Mouse (Mus musculus) B cell, adult 67 days (primary cell): Measurements from ENCODE around the gene Tbce. TPM values are rescaled to one million over a fixed set of nuclear protein-coding genes. Genes with fewer than 3 reads are reported as not detected.

Experiments
- total RNA-seq, 2 experiments: library from RNA; stranded (reverse); gene quantifications; 4 replicates each; pipeline ENCODE4 v1.2.4; 2023

Gene Tbce
- 10 to 100 TPM; 95.9 to 98.8 TPM for total RNA-seq

DNA sequence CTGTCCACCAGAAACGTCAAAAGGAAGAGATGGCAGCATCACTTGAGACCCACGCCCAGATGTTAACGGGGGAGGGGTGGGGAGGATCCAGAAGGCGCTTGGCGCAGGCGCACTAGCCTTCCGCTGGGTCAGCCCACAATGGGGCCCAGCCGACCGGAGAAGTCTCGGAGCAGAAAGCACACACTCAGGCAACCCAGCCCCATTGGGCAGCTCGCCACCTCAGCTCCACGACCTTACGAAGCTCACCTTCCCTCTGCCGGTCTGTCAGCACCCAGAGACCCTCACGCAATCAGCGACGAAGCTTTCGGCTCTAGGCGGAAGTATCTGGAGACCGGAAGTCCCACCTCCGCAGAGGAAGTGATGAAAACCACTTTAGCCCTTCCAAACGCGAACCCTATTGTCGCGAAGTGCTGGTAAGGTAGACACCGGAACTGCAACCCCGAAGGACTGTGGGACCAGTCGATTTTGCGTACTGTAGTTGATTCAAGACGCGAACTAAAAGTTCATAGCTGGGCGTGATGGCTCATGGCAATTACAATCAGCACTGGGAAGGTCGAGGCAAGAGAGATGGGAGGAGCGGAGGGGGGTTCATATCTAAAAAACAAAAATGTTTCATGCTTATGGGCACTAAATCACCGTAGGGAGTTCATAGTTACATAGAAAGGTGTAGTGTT lies at the start of gene Tbce:
Gene Tbce, minus strand, starts transcription at position 347 of the 674 bp plus-strand sequence.

DNA sequence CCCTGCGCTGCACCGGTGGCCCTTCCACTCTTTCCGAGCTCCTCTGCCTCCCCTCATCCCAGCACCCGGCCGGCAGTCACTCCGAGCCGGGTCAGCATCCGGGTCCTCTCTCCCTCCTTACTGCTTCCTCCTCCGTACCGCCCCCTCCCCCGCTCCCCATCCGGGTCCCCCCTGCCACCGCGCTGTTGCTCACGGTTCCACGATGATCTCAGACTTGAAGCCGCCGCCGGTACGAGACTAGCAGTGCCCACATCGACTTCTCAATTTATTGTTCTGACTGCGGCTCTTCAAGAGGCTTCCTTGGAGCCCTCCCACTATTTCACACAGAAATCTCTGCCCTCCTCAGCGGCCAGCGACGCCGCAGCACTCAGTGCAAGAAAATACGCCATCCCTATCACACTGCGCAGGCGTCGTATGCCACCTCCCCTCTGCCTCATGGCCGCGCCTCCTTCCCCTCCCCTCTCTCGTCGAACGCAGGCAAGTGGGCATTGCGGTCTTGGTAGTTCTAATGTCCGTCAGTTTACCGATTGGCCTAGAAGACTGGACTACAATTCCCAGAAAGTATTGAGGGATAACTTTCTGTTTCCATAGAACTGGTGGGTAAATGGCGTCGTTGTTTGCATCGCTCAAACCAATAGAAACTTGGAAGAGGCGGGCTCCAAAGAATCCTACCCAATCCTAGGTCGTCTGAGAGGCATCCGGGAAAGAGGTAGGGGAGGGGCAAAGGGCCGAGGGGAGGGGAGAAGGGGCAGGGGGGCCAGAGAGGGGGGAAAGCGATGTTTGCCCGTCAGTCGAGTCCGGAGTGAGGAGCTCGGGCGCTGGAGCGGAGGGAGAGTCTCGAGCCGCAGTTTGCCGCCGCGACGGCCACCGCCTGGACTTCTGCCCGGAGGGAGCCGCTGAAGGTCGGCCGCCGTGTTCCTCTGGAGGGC lies 23.8 kb upstream of the Tbce start, which contains the start of the genes Arid4b and Ggps1:
Gene Arid4b, plus strand, starts transcription at position 220 of the 929 bp plus-strand sequence.
Gene Ggps1, minus strand, starts transcription at position 476 of the 929 bp plus-strand sequence.

DNA sequence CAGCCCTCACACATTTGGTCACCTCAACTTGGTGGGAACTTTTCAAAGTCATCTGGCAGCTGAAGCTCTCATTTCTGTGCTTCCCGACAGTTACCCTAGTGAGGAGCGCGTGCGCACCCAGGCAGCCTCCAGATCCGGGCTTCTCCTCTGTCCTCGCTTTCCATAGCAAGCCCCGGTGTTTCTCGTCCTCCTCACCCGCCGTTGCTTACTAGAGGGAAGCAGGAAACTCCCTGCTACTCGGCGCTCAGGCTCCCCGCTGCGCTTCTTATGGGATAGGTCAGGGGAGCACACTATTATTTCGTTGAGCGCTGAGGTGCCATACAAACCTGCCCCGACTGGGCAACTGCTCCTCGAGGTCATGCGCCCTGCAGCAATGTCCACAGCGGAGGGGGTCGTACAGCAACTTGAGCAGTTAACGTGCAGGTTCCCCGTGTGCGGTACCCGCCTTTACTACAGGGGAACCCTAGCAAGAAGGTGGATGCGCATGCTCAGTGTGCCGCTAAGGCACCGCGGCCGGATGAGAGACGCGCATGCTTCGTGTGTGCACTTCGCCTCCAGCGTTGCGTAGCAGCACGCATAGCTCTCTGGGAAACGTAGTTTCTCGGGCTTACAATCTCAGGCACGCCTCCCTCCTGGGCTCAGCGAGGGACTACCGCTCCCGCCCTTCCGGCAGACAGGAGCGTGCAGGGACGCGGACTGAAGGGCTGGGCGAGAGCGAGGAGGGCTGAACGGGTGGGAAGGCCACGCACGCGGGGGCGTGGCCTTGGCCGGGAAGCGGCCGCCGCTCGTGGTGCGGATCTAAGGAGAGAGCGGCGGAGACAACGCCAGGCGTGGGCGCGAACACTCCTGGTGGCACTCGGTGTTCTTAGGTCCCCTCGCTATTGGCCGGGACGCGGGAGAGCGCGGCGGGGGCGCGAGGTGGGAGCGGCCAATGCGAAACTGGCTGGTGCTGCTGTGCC lies 85.3 kb downstream of the Tbce start, which contains the start of gene B3galnt2:
Gene B3galnt2, plus strand, starts transcription at position 596 of the 959 bp plus-strand sequence.

Other genes with a start within 250 kb of the Tbce start
- gene B3galnt2, start 85.2 kb downstream of the Tbce start, total RNA-seq = 10 to 100 TPM; 23.4 to 34.8 TPM
- 100 to 1,000 TPM; 123 TPM for gene Arid4b, start 23.6 kb upstream of the Tbce start, total RNA-seq
- gene Ggps1, start 23.9 kb upstream of the Tbce start, total RNA-seq = 10 to 100 TPM; 59.3 to 60.7 TPM